Mouse (Mus musculus): ENCODE results near the gene Sh2b3. TPM values are rescaled to one million over a fixed set of nuclear protein-coding genes. Genes with fewer than 3 reads are reported as not detected.
A peak's percentile ranks its signal among the peaks of the same experiment; 100 is the strongest.

The Sh2b3 gene
- total and polyA plus RNA-seq, 2 experiments from 2014 or later, result 11.4 to 58.5 TPM

DNA sequence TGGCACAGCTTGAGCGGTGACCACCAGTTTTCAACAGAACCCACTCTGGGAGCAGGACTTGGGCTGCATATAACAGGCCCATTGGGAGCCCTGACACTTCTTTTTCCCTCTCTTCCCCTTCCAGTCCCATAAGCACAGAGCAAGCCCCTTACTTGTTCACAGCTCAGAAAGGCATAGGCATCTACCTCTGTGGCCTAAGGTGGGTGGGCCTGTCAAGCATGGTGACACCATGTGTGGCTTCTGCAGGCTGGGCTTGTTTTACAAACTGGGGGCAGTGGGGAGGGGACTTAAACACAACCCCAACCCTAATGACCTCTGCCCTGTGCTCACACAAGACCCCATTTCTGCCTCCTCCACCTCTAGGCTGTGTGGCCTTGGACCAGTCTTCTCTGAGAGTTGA is 13.8 kb downstream of the Sh2b3 start:
- Histone ChIP-seq H3K4me2 (ENCODE audit: low read depth, low read length) (no peak overlapping the region), H3K4me3 (ENCODE audit: low read depth, low read length) (no peak overlapping the region), H3K36me3 (replicated peaks; ENCODE audit: control insufficient read depth, insufficient read depth, low read length) (peaks cover 67% of the 10 kb centered on the region), H3K4me1 (ENCODE audit: control insufficient read depth, insufficient read depth) (peaks cover 32% of the 10 kb centered on the region; the same call in 1 of the 2 replicates), H3K27me3 (ENCODE audit: control insufficient read depth, insufficient read depth, low read length) (no peaks in the 10 kb centered on the region), H3K9me3 (replicated peaks; ENCODE audit: control insufficient read depth, low read length) (no peaks in the 10 kb centered on the region), H3K27ac (ENCODE audit: low read depth) (peak overlapping the region; percentile 78), H3K9ac (replicated peaks; ENCODE audit: low read depth, low read length) (no peak overlapping the region)
- no peak for TF ChIP-seq EP300 (IDR thresholded peaks at IDR 0.05; ENCODE audit: low read depth)
- no peak for TF ChIP-seq CTCF (IDR thresholded peaks at IDR 0.05; ENCODE audit: low read depth)
- ATAC-seq (ENCODE audit: insufficient read depth, low read depth) (no peak), DNase-seq (ENCODE audit: low spot score) (no peak)
- 90% methylated on average over 1 of the region's 1 CpGs for WGBS

DNA sequence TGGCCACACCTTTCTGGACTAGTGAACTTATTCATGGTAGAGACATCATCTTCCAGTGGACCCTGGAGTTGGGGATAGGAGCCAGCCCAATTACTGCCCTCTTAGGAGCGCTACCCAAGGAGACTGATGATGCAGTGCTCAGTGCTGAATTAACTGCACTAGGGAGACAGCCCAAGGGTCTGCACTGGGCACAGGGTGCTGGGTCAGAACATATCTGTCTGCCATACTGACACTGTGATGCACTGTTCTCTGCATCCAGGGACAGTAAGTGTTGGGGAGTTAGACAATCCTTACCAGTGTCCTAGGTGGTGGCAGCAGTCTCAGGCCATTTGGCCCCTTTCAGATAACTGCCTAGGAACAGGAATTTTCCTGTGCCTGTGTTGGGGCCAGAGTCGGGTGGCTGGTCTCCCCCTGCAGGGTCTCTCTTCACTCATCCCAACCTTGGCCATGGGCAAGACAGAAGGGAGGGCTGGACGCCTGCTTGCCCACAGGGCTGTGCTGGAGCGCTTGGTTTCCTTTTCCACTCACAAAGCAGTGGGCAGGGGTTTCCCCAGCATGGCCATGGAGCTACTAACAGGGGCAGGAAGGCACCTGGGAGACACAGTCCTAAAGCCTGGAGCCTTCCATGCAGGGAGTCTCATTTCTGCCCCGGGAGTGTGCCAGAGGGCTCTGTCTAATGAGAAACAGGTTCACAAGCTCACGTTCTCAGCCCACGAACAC is 14.5 kb downstream of the Sh2b3 start:
- 66% methylated on average over 7 of the region's 7 CpGs for WGBS
- Histone ChIP-seq H3K9me3 (replicated peaks; ENCODE audit: control insufficient read depth, low read length) (no peaks in the 10 kb centered on the region), H3K27me3 (ENCODE audit: control insufficient read depth, insufficient read depth, low read length) (no peaks in the 10 kb centered on the region), H3K4me3 (ENCODE audit: low read depth, low read length) (no peak overlapping the region), H3K4me1 (ENCODE audit: control insufficient read depth, insufficient read depth) (peaks cover 28% of the 10 kb centered on the region; the same call in 1 of the 2 replicates), H3K36me3 (replicated peaks; ENCODE audit: control insufficient read depth, insufficient read depth, low read length) (peaks cover 69% of the 10 kb centered on the region), H3K27ac (ENCODE audit: low read depth) (no peak overlapping the region), H3K9ac (replicated peaks; ENCODE audit: low read depth, low read length) (no peak overlapping the region), H3K4me2 (ENCODE audit: low read depth, low read length) (no peak overlapping the region)
- ATAC-seq (ENCODE audit: insufficient read depth, low read depth) (no peak), DNase-seq (ENCODE audit: low spot score) (no peak)
- no peak for TF ChIP-seq EP300 (IDR thresholded peaks at IDR 0.05; ENCODE audit: low read depth)
- no peak for TF ChIP-seq CTCF (IDR thresholded peaks at IDR 0.05; ENCODE audit: low read depth)

DNA sequence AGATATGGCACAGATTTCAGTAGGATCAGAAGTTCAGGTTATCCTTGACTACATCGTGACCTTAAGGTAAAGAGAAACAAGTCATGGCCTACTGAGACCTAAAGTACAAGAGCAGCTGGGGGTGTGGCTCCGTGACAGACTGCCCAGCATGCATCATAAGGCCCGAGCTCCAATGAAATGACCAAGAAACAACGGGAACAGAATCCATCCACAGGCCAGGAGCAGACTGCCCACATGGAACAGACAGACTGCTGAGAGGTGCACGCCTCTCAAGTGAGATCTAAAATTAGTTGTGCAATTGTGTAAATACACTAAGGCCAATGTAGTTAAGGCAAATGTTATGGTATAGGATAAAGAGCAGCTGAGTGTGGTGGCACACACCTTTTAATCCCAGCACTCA is 15.9 kb downstream of the Sh2b3 start:
- Histone ChIP-seq H3K4me1 (ENCODE audit: control insufficient read depth, insufficient read depth) (peaks cover 28% of the 10 kb centered on the region; the same call in 1 of the 2 replicates), H3K4me2 (ENCODE audit: low read depth, low read length) (no peak overlapping the region), H3K36me3 (replicated peaks; ENCODE audit: control insufficient read depth, insufficient read depth, low read length) (peaks cover 70% of the 10 kb centered on the region), H3K9me3 (replicated peaks; ENCODE audit: control insufficient read depth, low read length) (no peaks in the 10 kb centered on the region), H3K27me3 (ENCODE audit: control insufficient read depth, insufficient read depth, low read length) (no peaks in the 10 kb centered on the region), H3K4me3 (ENCODE audit: low read depth, low read length) (no peak overlapping the region), H3K9ac (replicated peaks; ENCODE audit: low read depth, low read length) (no peak overlapping the region), H3K27ac (ENCODE audit: low read depth) (no peak overlapping the region)
- WGBS, result 57% methylated on average over 5 of the region's 5 CpGs
- no peak for ATAC-seq (ENCODE audit: insufficient read depth, low read depth)
- TF ChIP-seq EP300 (IDR thresholded peaks at IDR 0.05; ENCODE audit: low read depth) (no peak), CTCF (IDR thresholded peaks at IDR 0.05; ENCODE audit: low read depth) (no peak)
- no peak for DNase-seq (ENCODE audit: low spot score)

DNA sequence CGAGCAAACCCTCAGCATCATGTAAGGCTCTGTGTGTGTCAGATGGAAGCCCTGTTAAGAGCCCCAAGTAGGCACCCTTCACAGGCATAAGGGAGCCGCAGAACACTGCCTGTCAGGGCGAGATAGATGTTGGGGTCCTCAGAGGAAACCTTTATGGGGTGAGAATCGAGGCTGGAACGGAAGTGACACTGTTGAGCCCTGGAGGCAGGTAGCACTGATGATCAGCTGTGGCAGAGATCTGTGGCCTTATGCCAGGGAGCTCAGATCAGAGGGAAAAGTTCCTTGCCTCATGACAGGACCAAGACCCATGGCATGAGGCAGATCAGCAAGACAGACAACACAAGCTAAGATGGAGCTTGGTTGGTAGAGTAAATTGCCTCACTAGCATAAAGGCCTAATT is 16.3 kb downstream of the Sh2b3 start:
- no peak overlapping the region for H3K4me3 ChIP-seq (ENCODE audit: low read depth, low read length)
- 80% methylated on average over 5 of the region's 5 CpGs for WGBS
- H3K9ac ChIP-seq (replicated peaks; ENCODE audit: low read depth, low read length), result no peak overlapping the region
- no peak overlapping the region for H3K4me2 ChIP-seq (ENCODE audit: low read depth, low read length)
- ATAC-seq (ENCODE audit: insufficient read depth, low read depth) (no peak), DNase-seq (ENCODE audit: low spot score) (no peak)
- H3K9me3 ChIP-seq (replicated peaks; ENCODE audit: control insufficient read depth, low read length), result no peaks in the 10 kb centered on the region
- no peak overlapping the region; the same call in 1 of the 2 replicates for H3K27ac ChIP-seq (ENCODE audit: low read depth)
- no peaks in the 10 kb centered on the region for H3K27me3 ChIP-seq (ENCODE audit: control insufficient read depth, insufficient read depth, low read length)
- no peak for TF ChIP-seq CTCF (IDR thresholded peaks at IDR 0.05; ENCODE audit: low read depth)
- TF ChIP-seq EP300 (IDR thresholded peaks at IDR 0.05; ENCODE audit: low read depth), result no peak
- H3K4me1 ChIP-seq (ENCODE audit: control insufficient read depth, insufficient read depth), result peaks cover 28% of the 10 kb centered on the region; the same call in 1 of the 2 replicates
- H3K36me3 ChIP-seq (replicated peaks; ENCODE audit: control insufficient read depth, insufficient read depth, low read length), result peaks cover 70% of the 10 kb centered on the region

DNA sequence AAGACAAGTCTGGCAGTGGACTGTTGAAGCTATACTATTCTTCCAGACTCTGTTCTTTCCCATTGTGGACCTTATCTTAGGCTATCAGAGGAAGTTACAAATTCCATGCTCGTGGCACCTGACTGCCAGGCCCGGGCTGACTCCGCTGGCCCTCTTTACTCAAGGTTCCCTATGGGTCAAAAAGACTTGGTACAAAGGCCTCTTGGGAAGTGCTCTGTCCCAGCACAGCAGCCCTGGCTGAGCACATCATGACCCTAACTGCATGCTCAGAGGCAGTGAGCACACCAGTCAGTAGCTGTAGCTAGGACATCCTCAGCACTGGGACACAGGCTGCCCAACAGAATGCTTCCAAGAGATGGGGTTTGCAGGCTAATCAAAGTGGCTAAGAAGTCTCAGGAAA is 16.8 kb downstream of the Sh2b3 start:
- Histone ChIP-seq H3K4me2 (ENCODE audit: low read depth, low read length) (no peak overlapping the region), H3K9me3 (replicated peaks; ENCODE audit: control insufficient read depth, low read length) (no peaks in the 10 kb centered on the region), H3K4me1 (ENCODE audit: control insufficient read depth, insufficient read depth) (peaks cover 28% of the 10 kb centered on the region; the same call in 1 of the 2 replicates), H3K27ac (ENCODE audit: low read depth) (no peak overlapping the region; the same call in 1 of the 2 replicates), H3K9ac (replicated peaks; ENCODE audit: low read depth, low read length) (no peak overlapping the region), H3K36me3 (replicated peaks; ENCODE audit: control insufficient read depth, insufficient read depth, low read length) (peaks cover 70% of the 10 kb centered on the region), H3K4me3 (ENCODE audit: low read depth, low read length) (no peak overlapping the region), H3K27me3 (ENCODE audit: control insufficient read depth, insufficient read depth, low read length) (no peaks in the 10 kb centered on the region)
- TF ChIP-seq EP300 (IDR thresholded peaks at IDR 0.05; ENCODE audit: low read depth), result no peak
- no peak for TF ChIP-seq CTCF (IDR thresholded peaks at IDR 0.05; ENCODE audit: low read depth)
- ATAC-seq (ENCODE audit: insufficient read depth, low read depth), result no peak
- DNase-seq (ENCODE audit: low spot score), result no peak
- WGBS, result 35% methylated on average over 3 of the region's 3 CpGs
